Comparison of ENCODE assay signal across 24 mouse cellular contexts in the genomic region with DNA sequence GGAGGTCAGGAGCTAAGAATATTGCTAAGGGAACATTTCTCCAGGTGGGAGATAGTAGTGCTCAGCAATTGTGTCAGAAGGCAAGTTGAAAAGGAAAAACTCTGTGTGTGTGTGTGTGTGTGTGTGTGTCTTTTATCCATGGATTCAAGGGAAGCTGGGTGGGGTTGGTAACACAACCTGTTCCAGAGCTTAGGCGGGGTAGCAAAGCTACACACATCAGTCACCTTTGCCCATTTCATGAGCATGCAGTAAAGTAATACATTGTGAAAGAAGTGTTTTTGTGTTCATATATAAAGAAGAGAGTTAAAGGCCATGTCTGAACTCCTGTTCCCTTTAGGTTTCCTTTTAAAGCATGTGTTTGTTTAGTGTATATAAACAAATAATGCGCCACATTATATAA.
"Had no signal": no experiment of that assay in that cellular context is flagged by ENCODE, and none has a peak within 500 bp of the region (broad histone marks: within the 10 kb centered on the region; RNA-seq: fewer than 3 reads in every experiment).

No protein-coding gene starts in this region.

- ATAC-seq: liver, postnatal 0 days; lung, postnatal 0 days; midbrain, embryonic 16.5 days had no signal

- H3K36me3 ChIP-seq: liver, embryonic 13.5 days; liver, embryonic 15.5 days; lung, embryonic 15.5 days; midbrain, embryonic 10.5 days; midbrain, embryonic 12.5 days; neural tube, embryonic 13.5 days; neural tube, embryonic 15.5 days; stomach, embryonic 15.5 days had no signal

- H3K27me3 ChIP-seq: liver, embryonic 13.5 days; liver, embryonic 15.5 days; lung, embryonic 15.5 days; midbrain, embryonic 12.5 days; neural tube, embryonic 13.5 days; neural tube, embryonic 15.5 days; stomach, embryonic 15.5 days had no signal

- H3K4me1 ChIP-seq: liver, embryonic 13.5 days; liver, embryonic 15.5 days; lung, embryonic 15.5 days; megakaryocyte, embryonic 14.5 days; midbrain, embryonic 12.5 days; neural tube, embryonic 13.5 days; neural tube, embryonic 15.5 days; stomach, embryonic 15.5 days had no signal

- H3K4me3 ChIP-seq: liver, embryonic 13.5 days; liver, embryonic 15.5 days; lung, embryonic 15.5 days; megakaryocyte, embryonic 14.5 days; midbrain, embryonic 10.5 days; midbrain, embryonic 12.5 days; myocyte; neural tube, embryonic 13.5 days; neural tube, embryonic 15.5 days; stomach, embryonic 15.5 days had no signal

- H3K9me3 ChIP-seq: liver, embryonic 13.5 days; liver, embryonic 15.5 days; lung, embryonic 15.5 days; megakaryocyte, embryonic 14.5 days; midbrain, embryonic 10.5 days; midbrain, embryonic 12.5 days; neural tube, embryonic 13.5 days; neural tube, embryonic 15.5 days; stomach, embryonic 15.5 days had no signal

- H3K4me2 ChIP-seq: liver, embryonic 13.5 days; liver, embryonic 15.5 days; lung, embryonic 15.5 days; midbrain, embryonic 12.5 days; neural tube, embryonic 13.5 days; neural tube, embryonic 15.5 days; stomach, embryonic 15.5 days had no signal

- DNase-seq: liver, embryonic 13.5 days; liver, postnatal 0 days; lung, adult 2 months; lung, postnatal 14 days; lung, postnatal 36 days; midbrain, embryonic 14.5 days; retina, postnatal 1 day; right cerebral cortex, adult 18-20 months; right cerebral cortex, postnatal 25 days; thymus, adult 18-20 months; thymus, postnatal 14 days; thymus, postnatal 36 days had no signal

- H3K27ac ChIP-seq: liver, embryonic 13.5 days; liver, embryonic 15.5 days; lung, embryonic 15.5 days; macrophage; midbrain, embryonic 10.5 days; midbrain, embryonic 12.5 days; neural tube, embryonic 13.5 days; neural tube, embryonic 15.5 days; stomach, embryonic 15.5 days had no signal

- H3K9ac ChIP-seq: liver, embryonic 13.5 days; liver, embryonic 15.5 days; liver, postnatal 0 days; lung, embryonic 15.5 days; midbrain, embryonic 12.5 days; neural tube, embryonic 13.5 days; neural tube, embryonic 15.5 days; stomach, embryonic 15.5 days had no signal
